Mouse (Mus musculus) MEL (cell line): ENCODE measurements around the gene Ap3b1. TPM values are rescaled to one million over a fixed set of nuclear protein-coding genes. Genes with fewer than 3 reads are reported as not detected.

Experiments
- DNase-seq: peaks from one replicate; pipeline ENCODE4 v3.0.0; 2011; ENCODE audit warnings: low read depth, low spot score
- H3K27ac ChIP-seq: 2 replicates; pipeline ENCODE4 v1.5.1; 2012; ENCODE audit warnings: low read depth, mild to moderate bottlenecking, control low read depth, low read length, moderate library complexity; ENCODE audit not compliant: control insufficient read depth
- H3K27me3 ChIP-seq, 2 experiments: fragments of 150-350 bp in 1 of 2; sonication (generic) in 1 of 2; 2 replicates each; pipeline ENCODE4 v1.6.1; 2012; ENCODE audit warnings: low read length in 2 of 2, mild to moderate bottlenecking in 2 of 2, improper control_type of control experiment in 1 of 2, moderate library complexity in 1 of 2; ENCODE audit not compliant: insufficient read depth in 2 of 2, control insufficient read depth in 1 of 2
- H3K36me3 ChIP-seq, 2 experiments: 2 replicates each; pipeline ENCODE4 v1.6.1; 2012 to 2014; ENCODE audit warnings: low read length in 2 of 2, improper control_type of control experiment in 1 of 2, inconsistent platforms in 1 of 2, mild to moderate bottlenecking in 1 of 2; ENCODE audit not compliant: insufficient read depth in 2 of 2, control insufficient read depth in 1 of 2
- H3K4me1 ChIP-seq, 2 experiments: fragments of 150-350 bp in 1 of 2; sonication (generic) in 1 of 2; 2 replicates each; pipeline ENCODE4 v1.6.1; 2012; ENCODE audit warnings: low read length in 2 of 2, improper control_type of control experiment in 1 of 2, mild to moderate bottlenecking in 1 of 2; ENCODE audit not compliant: insufficient read depth in 2 of 2, control insufficient read depth in 1 of 2
- H3K4me3 ChIP-seq, 2 experiments: fragments of 150-350 bp in 1 of 2; sonication (generic) in 1 of 2; 2 replicates each; pipeline ENCODE4 v1.5.1; 2012; ENCODE audit warnings: low read depth in 2 of 2, low read length in 2 of 2, mild to moderate bottlenecking in 2 of 2, moderate library complexity in 2 of 2, control low read depth in 1 of 2, improper control_type of control experiment in 1 of 2; ENCODE audit not compliant: control insufficient read depth in 1 of 2, insufficient read depth in 1 of 2
- H3K79me2 ChIP-seq: 2 replicates; pipeline ENCODE4 v1.6.1; 2012; ENCODE audit warnings: mild to moderate bottlenecking, low read length, moderate library complexity; ENCODE audit not compliant: control insufficient read depth, poor library complexity, insufficient read depth
- H3K9ac ChIP-seq: 2 replicates; pipeline ENCODE4 v1.6.1; 2012; ENCODE audit warnings: low read depth, mild to moderate bottlenecking, control low read depth, low read length, moderate library complexity; ENCODE audit not compliant: control insufficient read depth, poor library complexity, severe bottlenecking
- H3K9me3 ChIP-seq: fragments of 150-350 bp; sonication (generic); replicated peaks from 2 replicates; pipeline ENCODE4 v1.6.1; 2012; ENCODE audit warnings: mild to moderate bottlenecking, low read length, improper control_type of control experiment, moderate library complexity; ENCODE audit not compliant: insufficient read depth
- BHLHE40 ChIP-seq: IDR thresholded peaks from 2 replicates; pipeline ENCODE4 v1.6.1; 2012; ENCODE audit warnings: low read depth, mild to moderate bottlenecking, inconsistent platforms, low read length, improper control_type of control experiment, borderline replicate concordance
- CHD1 ChIP-seq: IDR thresholded peaks from 2 replicates; pipeline ENCODE4 v1.6.1; 2012; ENCODE audit warnings: low read depth, mild to moderate bottlenecking, inconsistent platforms, low read length, improper control_type of control experiment
- E2F4 ChIP-seq: IDR thresholded peaks from 2 replicates; pipeline ENCODE4 v1.6.1; 2011; ENCODE audit warnings: low read depth, low read length, improper control_type of control experiment, borderline replicate concordance
- EP300 ChIP-seq, 2 experiments: IDR thresholded peaks; 2 replicates each; pipeline ENCODE4 v1.6.1; 2011; ENCODE audit warnings: improper control_type of control experiment in 2 of 2, low read length in 2 of 2, low read depth in 1 of 2, mild to moderate bottlenecking in 1 of 2
- GATA1 ChIP-seq: IDR thresholded peaks from 2 replicates; pipeline ENCODE4 v1.6.1; 2011; ENCODE audit warnings: low read depth, low read length, improper control_type of control experiment
- HCFC1 ChIP-seq: IDR thresholded peaks from 2 replicates; pipeline ENCODE4 v1.6.1; 2012; ENCODE audit warnings: low read depth, mild to moderate bottlenecking, inconsistent platforms, low read length, improper control_type of control experiment, moderate library complexity
- KAT2A ChIP-seq: conservative IDR thresholded peaks from 2 replicates; pipeline ENCODE4 v1.6.1; 2012; ENCODE audit warnings: low read depth, low read length, improper control_type of control experiment, inconsistent platforms
- MAFK ChIP-seq: IDR thresholded peaks from 2 replicates; pipeline ENCODE4 v1.6.1; 2011; ENCODE audit warnings: low read depth, mild to moderate bottlenecking, low read length, improper control_type of control experiment, borderline replicate concordance
- MAX ChIP-seq: IDR thresholded peaks from 2 replicates; pipeline ENCODE4 v1.6.1; 2011; ENCODE audit warnings: low read length, improper control_type of control experiment
- MAZ ChIP-seq: IDR thresholded peaks from 2 replicates; pipeline ENCODE4 v1.6.1; 2012; ENCODE audit warnings: low read depth, mild to moderate bottlenecking, inconsistent platforms, low read length, improper control_type of control experiment
- MEF2A ChIP-seq: IDR thresholded peaks from 2 replicates; pipeline ENCODE4 v1.6.1; 2014; ENCODE audit warnings: low read depth, mild to moderate bottlenecking, inconsistent platforms, low read length, improper control_type of control experiment; ENCODE audit not compliant: poor library complexity, insufficient replicate concordance, severe bottlenecking; ENCODE audit errors: extremely low read depth
- MYB ChIP-seq: IDR thresholded peaks from 2 replicates; pipeline ENCODE4 v1.6.1; 2011; ENCODE audit warnings: mild to moderate bottlenecking, low read depth, low read length, improper control_type of control experiment
- NELFE ChIP-seq: IDR thresholded peaks from 2 replicates; pipeline ENCODE4 v1.6.1; 2011; ENCODE audit warnings: low read depth, low read length, improper control_type of control experiment
- POLR2A ChIP-seq, 2 experiments: IDR thresholded peaks; 2 replicates each; pipeline ENCODE4 v1.6.1; 2011 to 2012; ENCODE audit warnings: low read length in 2 of 2, mild to moderate bottlenecking in 2 of 2, control low read depth in 1 of 2, improper control_type of control experiment in 1 of 2, low read depth in 1 of 2, moderate library complexity in 1 of 2; ENCODE audit not compliant: control insufficient read depth in 1 of 2, insufficient read depth in 1 of 2, poor library complexity in 1 of 2
- POLR2AphosphoS2 ChIP-seq: IDR thresholded peaks from 2 replicates; pipeline ENCODE4 v1.6.1; 2011; ENCODE audit warnings: low read length, improper control_type of control experiment
- POLR2AphosphoS5 ChIP-seq: IDR thresholded peaks from 2 replicates; pipeline ENCODE4 v1.6.1; 2012; ENCODE audit warnings: low read depth, borderline replicate concordance, mild to moderate bottlenecking, inconsistent platforms, low read length, moderate library complexity, mixed read lengths
- RAD21 ChIP-seq: IDR thresholded peaks from 2 replicates; pipeline ENCODE4 v1.6.1; 2011; ENCODE audit warnings: mild to moderate bottlenecking, low read depth, low read length, improper control_type of control experiment
- RCOR1 ChIP-seq: IDR thresholded peaks from 2 replicates; pipeline ENCODE4 v1.6.1; 2012; ENCODE audit warnings: low read depth, mild to moderate bottlenecking, inconsistent platforms, low read length, improper control_type of control experiment
- SIN3A ChIP-seq: IDR thresholded peaks from 2 replicates; pipeline ENCODE4 v1.6.1; 2012; ENCODE audit warnings: low read length, improper control_type of control experiment, inconsistent platforms
- SMC3 ChIP-seq: IDR thresholded peaks from 2 replicates; pipeline ENCODE4 v1.6.1; 2011; ENCODE audit warnings: low read depth, low read length, improper control_type of control experiment
- USF1 ChIP-seq: IDR thresholded peaks from 2 replicates; pipeline ENCODE4 v1.6.1; 2014; ENCODE audit warnings: low read depth, mild to moderate bottlenecking, inconsistent platforms, low read length, improper control_type of control experiment, moderate library complexity
- USF2 ChIP-seq, 2 experiments: IDR thresholded peaks; 2 replicates each; pipeline ENCODE4 v1.6.1; 2011 to 2012; ENCODE audit warnings: improper control_type of control experiment in 2 of 2, low read length in 2 of 2, borderline replicate concordance in 1 of 2, inconsistent platforms in 1 of 2, low read depth in 1 of 2, mild to moderate bottlenecking in 1 of 2; ENCODE audit not compliant: insufficient read depth in 1 of 2
- ZC3H11A ChIP-seq: IDR thresholded peaks from 2 replicates; pipeline ENCODE4 v1.6.1; 2012; ENCODE audit warnings: low read depth, mild to moderate bottlenecking, inconsistent platforms, low read length, improper control_type of control experiment
- ZKSCAN1 ChIP-seq: IDR thresholded peaks from 2 replicates; pipeline ENCODE4 v1.6.1; 2012; ENCODE audit warnings: low read depth, mild to moderate bottlenecking, inconsistent platforms, low read length, improper control_type of control experiment, moderate library complexity
- ZMIZ1 ChIP-seq: IDR thresholded peaks from 2 replicates; pipeline ENCODE4 v1.6.1; 2012; ENCODE audit warnings: low read depth, mild to moderate bottlenecking, inconsistent platforms, low read length, improper control_type of control experiment, moderate library complexity
- polyA plus RNA-seq, 2 experiments: library from polyadenylated mRNA; stranded (reverse) in 1 of 2; unstranded in 1 of 2; fragments of >175 nt in 1 of 2; fragments of >200 nt in 1 of 2; gene quantifications; 2 replicates each; pipeline versions ENCODE4 v1.2.1 to v1.2.4; 2012; ENCODE audit warnings: low replicate concordance in 2 of 2, low read depth in 1 of 2; ENCODE audit not compliant: insufficient read length in 2 of 2, insufficient read depth in 1 of 2, missing spikeins in 1 of 2
- total RNA-seq: library from RNA; depleted of rRNA; stranded (reverse); fragments of 300-350 nt; gene quantifications from 2 replicates; pipeline ENCODE4 v1.2.3, GENCODE M21; 2012

Ap3b1 gene
- total and polyA plus RNA-seq, 3 experiments: 36.7 to 74.5 TPM; not detected in 1

DNA sequence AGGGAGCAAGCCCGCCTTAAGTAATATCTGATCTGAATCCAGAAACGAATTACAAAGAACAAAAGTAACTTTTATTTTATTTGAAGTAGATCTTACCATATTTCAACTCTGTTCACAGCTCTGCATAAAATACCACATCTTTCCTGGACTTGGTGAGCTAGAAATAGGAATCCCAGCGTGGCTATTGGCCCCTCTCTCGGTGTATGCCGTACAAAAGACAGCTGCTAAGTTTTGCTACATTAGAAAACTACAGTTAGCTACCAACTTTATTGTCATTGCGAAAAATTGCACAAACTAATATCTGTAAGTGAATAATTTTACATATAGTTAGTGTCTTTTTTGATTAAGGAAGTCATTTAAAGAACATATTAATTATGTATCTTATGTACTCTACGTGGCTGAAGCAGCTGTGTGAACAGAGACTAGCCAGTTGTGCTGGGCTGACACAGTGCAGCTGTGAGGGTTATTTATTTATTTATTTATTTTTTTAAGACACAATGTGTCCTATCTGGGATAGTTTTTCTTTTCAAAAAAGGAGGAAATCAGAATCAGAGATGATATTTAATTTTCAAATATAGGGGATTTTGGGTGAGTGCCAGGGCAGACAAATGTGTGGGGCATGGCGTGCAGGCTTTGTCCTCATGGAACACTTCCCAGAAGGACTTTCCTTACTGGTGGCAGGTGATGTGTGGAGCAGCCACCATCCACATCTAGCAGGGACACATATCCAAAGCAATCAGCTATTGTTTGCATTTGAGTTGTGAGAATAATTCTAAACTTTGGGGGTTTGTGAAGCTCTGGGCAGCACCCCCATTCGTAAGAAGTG is 248.5 kb downstream of the Ap3b1 start:
- no peaks in the 10 kb centered on the region for H3K79me2 ChIP-seq
- no peaks in the 10 kb centered on the region for H3K9me3 ChIP-seq
- no peak overlapping the region for H3K9ac ChIP-seq
- no peak overlapping the region for H3K4me3 ChIP-seq
- no peaks in the 10 kb centered on the region; a peak in 2 of 4 replicates for H3K27me3 ChIP-seq
- TF ChIP-seq ZMIZ1: no peak
- TF ChIP-seq ZC3H11A: no peak
- TF ChIP-seq GATA1: no peak
- TF ChIP-seq CHD1: no peak
- no peak for TF ChIP-seq EP300 (IDR thresholded peaks at IDR 0.05; ENCODE audit: low read depth in 1 of 2, low read length in 2 of 2)
- no peak for TF ChIP-seq HCFC1
- no peak for TF ChIP-seq NELFE
- TF ChIP-seq POLR2A (IDR thresholded peaks at IDR 0.05; ENCODE audit: control insufficient read depth in 1 of 2, insufficient read depth in 1 of 2, low read depth in 1 of 2, low read length in 2 of 2, poor library complexity in 1 of 2): no peak
- TF ChIP-seq USF2 (IDR thresholded peaks at IDR 0.05; ENCODE audit: borderline replicate concordance in 1 of 2, insufficient read depth in 1 of 2, low read depth in 1 of 2, low read length in 2 of 2): no peak
- no peak for TF ChIP-seq KAT2A
- no peak for TF ChIP-seq MAFK
- TF ChIP-seq SIN3A: no peak
- no peak for TF ChIP-seq BHLHE40
- TF ChIP-seq POLR2AphosphoS5: no peak
- no peak for TF ChIP-seq E2F4
- TF ChIP-seq POLR2AphosphoS2: no peak
- no peak for TF ChIP-seq MAX
- TF ChIP-seq, all 39 proteins: peak for 0
- H3K36me3 ChIP-seq: no peaks in the 10 kb centered on the region
- no peaks in the 10 kb centered on the region for H3K4me1 ChIP-seq
- DNase-seq: no peak
- H3K27ac ChIP-seq: no peak overlapping the region

DNA sequence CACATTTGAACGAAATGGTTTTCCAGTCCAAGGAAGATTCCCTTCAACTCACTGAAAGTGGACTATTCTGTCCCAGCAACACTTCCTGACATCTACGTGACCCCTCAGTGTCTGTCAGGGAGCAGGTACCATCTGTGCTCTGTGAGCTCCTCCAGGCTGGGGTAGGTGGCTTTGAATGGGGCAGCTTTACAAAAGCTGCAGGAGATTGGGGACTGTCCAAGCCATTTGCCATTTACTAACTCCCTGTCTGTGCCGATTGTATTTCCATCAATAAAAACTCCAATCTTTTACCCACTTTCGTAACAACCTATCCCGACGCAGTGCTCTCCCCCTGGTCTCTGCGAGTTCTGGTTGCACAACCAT is 249.1 kb downstream of the Ap3b1 start:
- no peaks in the 10 kb centered on the region for H3K4me1 ChIP-seq
- no peak overlapping the region for H3K4me3 ChIP-seq
- no peak overlapping the region for H3K27ac ChIP-seq
- no peak for TF ChIP-seq RAD21
- TF ChIP-seq ZC3H11A: no peak
- TF ChIP-seq RCOR1: no peak
- no peak for TF ChIP-seq MYB
- TF ChIP-seq USF1: no peak
- TF ChIP-seq ZMIZ1: no peak
- TF ChIP-seq ZKSCAN1: no peak
- no peak for TF ChIP-seq MAZ
- no peak for TF ChIP-seq NELFE
- TF ChIP-seq MEF2A: no peak
- no peak for TF ChIP-seq SMC3
- no peak for TF ChIP-seq CHD1
- TF ChIP-seq E2F4: no peak
- no peak overlapping the region for H3K9ac ChIP-seq
- no peaks in the 10 kb centered on the region for H3K79me2 ChIP-seq
- H3K27me3 ChIP-seq: no peaks in the 10 kb centered on the region; a peak in 2 of 4 replicates
- no peaks in the 10 kb centered on the region for H3K36me3 ChIP-seq
- no peaks in the 10 kb centered on the region for H3K9me3 ChIP-seq
- no peak for DNase-seq
